Mouse (Mus musculus): ENCODE data around the gene Usp53.

DNA sequence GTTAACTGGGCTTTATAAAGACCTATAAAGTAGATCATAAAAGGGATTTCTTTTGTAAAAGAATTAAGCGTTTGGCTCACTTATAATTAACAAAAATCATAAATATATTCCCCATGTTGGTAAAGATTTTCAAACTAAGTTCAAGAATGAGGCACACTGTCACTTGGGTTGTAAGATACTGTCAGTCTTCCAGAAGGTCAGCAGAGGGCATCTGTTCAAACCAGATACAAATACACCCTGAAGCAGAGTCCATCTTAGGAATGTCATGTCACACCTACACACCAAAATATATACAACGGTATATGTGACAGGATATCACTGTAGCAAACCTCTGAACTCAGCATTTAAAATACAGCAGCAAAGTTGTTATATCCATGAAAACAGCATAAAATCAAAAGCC is 34.2 kb downstream of the Usp53 start:
- TF ChIP-seq POLR2A (IDR thresholded peaks at IDR 0.05; ENCODE audit: low read depth, low read length) (no peak), CTCF (IDR thresholded peaks at IDR 0.05; ENCODE audit: extremely low read depth, insufficient read length, insufficient replicate concordance, low read depth, low read length) (no peak)
